25 mouse cellular contexts compared by ENCODE assay signal in the genomic region with DNA sequence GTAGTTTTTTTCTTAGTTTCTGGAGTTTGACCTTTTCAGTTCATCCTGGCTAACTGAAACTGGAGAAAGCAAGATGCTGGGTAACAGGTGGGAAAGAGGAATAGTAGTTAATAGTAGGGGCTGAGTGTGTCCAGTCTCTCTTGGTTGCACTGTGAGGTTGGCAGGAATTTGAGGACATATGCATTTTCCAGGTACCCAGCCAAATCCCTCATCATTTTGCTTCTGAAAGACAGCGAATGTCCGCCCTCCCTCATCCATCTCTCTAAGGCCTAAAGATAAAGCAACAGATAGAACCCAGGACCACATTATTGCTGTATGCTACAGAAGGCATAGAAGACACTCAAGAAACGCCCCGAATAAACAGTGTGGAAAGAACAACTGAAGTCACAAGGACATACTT. TPM values are rescaled to one million over a fixed set of nuclear protein-coding genes. Genes with fewer than 3 reads are reported as not detected.
DNase-seq lines count a peak whose midpoint lies in the region; ATAC-seq lines count a peak whose summit lies in the region.
"Had no signal": no experiment of that assay in that cellular context is flagged by ENCODE, and none has a peak within 500 bp of the region (broad histone marks: within the 10 kb centered on the region; RNA-seq: fewer than 3 reads in every experiment).

No protein-coding gene starts in this region.

- intact Hi-C loops in heart, postnatal 10 days (cut with DNase I), result no loop called here

- H3K27me3 ChIP-seq in heart, embryonic 13.5 days (replicated peaks), result no peaks in the 10 kb centered on the region
- H3K27me3 ChIP-seq in heart, embryonic 16.5 days (ENCODE audit: control insufficient read depth, insufficient read depth, low read length), result no peaks in the 10 kb centered on the region
- H3K27me3 ChIP-seq: forebrain, embryonic 12.5 days; forebrain, embryonic 15.5 days had no signal

- H3K36me3 ChIP-seq in heart, embryonic 13.5 days, result peaks cover 6% of the 10 kb centered on the region; the same call in 1 of the 2 replicates
- H3K36me3 ChIP-seq in heart, embryonic 16.5 days (ENCODE audit: control insufficient read depth, insufficient read depth), result no peaks in the 10 kb centered on the region
- H3K36me3 ChIP-seq: embryonic facial prominence, embryonic 10.5 days; embryonic facial prominence, embryonic 13.5 days; forebrain, embryonic 12.5 days; forebrain, embryonic 15.5 days had no signal

- peak; percentile 14 for DNase-seq in heart, adult 11 months
- DNase-seq in heart, adult 18-20 months, result no peak
- DNase-seq in heart, postnatal 4 days, result no peak
- DNase-seq in heart, postnatal 10 days, result no peak
- DNase-seq: adrenal gland, adult 2 months; adrenal gland, postnatal 14 days; cerebellum, adult 11 months; embryo, embryonic 11 days; gastrocnemius, postnatal 25 days; kidney, adult 18-20 months; kidney, adult 9 months had no signal

- WGBS in heart, embryonic 13.5 days, result 79% methylated on average over 4 of the region's 4 CpGs
- WGBS in heart, embryonic 16.5 days, result 79% methylated on average over 4 of the region's 4 CpGs

- H3K9me3 ChIP-seq in heart, embryonic 13.5 days, result no peaks in the 10 kb centered on the region
- H3K9me3 ChIP-seq in heart, embryonic 16.5 days (replicated peaks; ENCODE audit: control insufficient read depth, low read length), result no peaks in the 10 kb centered on the region
- H3K9me3 ChIP-seq: embryonic facial prominence, embryonic 10.5 days; embryonic facial prominence, embryonic 13.5 days; forebrain, embryonic 12.5 days; forebrain, embryonic 15.5 days; heart, embryonic 10.5 days had no signal

- H3K4me2 ChIP-seq in heart, embryonic 13.5 days, result peak overlapping the region; percentile 46; the same call in 1 of the 2 replicates
- no peak overlapping the region for H3K4me2 ChIP-seq in heart, embryonic 16.5 days (ENCODE audit: low read depth, low read length)
- H3K4me2 ChIP-seq: embryonic facial prominence, embryonic 13.5 days; forebrain, embryonic 12.5 days; forebrain, embryonic 15.5 days; hindbrain, embryonic 14.5 days had no signal

- no peak for ATAC-seq in heart, embryonic 13.5 days (ENCODE audit: extremely low read depth, insufficient number of reproducible peaks, low FRiP score, low TSS enrichment)
- no peak for ATAC-seq in heart, embryonic 16.5 days (replicated peaks; ENCODE audit: extremely low read depth, insufficient read depth, low FRiP score)
- ATAC-seq: CD4-positive, CD25-positive, alpha-beta regulatory T cell, adult 4 months; forebrain, embryonic 15.5 days; hindbrain, postnatal 0 days; inflammation-experienced regulatory T-cells, adult 6 months; intestine, embryonic 16.5 days had no signal

- peak overlapping the region; percentile 28; the same call in 1 of the 2 replicates for H3K9ac ChIP-seq in heart, embryonic 13.5 days
- no peak overlapping the region for H3K9ac ChIP-seq in heart, embryonic 16.5 days (ENCODE audit: low read length)
- H3K9ac ChIP-seq: embryonic facial prominence, embryonic 13.5 days; forebrain, embryonic 12.5 days; forebrain, embryonic 15.5 days; hindbrain, embryonic 14.5 days had no signal

- peak overlapping the region; percentile 79 for H3K27ac ChIP-seq in heart, embryonic 13.5 days (replicated peaks)
- peak overlapping the region; percentile 6; the same call in 1 of the 2 replicates for H3K27ac ChIP-seq in heart, embryonic 16.5 days (ENCODE audit: low read length)
- H3K27ac ChIP-seq: embryonic facial prominence, embryonic 10.5 days; embryonic facial prominence, embryonic 13.5 days; forebrain, embryonic 12.5 days; forebrain, embryonic 15.5 days; hindbrain, embryonic 14.5 days; hindbrain, postnatal 0 days had no signal

- H3K4me3 ChIP-seq in heart, embryonic 13.5 days, result no peak overlapping the region
- H3K4me3 ChIP-seq in heart, embryonic 16.5 days (ENCODE audit: low read length), result no peak overlapping the region
- H3K4me3 ChIP-seq: embryonic facial prominence, embryonic 10.5 days; embryonic facial prominence, embryonic 13.5 days; erythroblast, embryonic 14.5 days; forebrain, embryonic 12.5 days; forebrain, embryonic 15.5 days; heart, embryonic 10.5 days had no signal

- H3K4me1 ChIP-seq in heart, embryonic 13.5 days, result peaks cover 76% of the 10 kb centered on the region
- peaks cover 54% of the 10 kb centered on the region for H3K4me1 ChIP-seq in heart, embryonic 16.5 days (ENCODE audit: control insufficient read depth, insufficient read depth, low read length)
- H3K4me1 ChIP-seq: embryonic facial prominence, embryonic 10.5 days; embryonic facial prominence, embryonic 13.5 days; forebrain, embryonic 12.5 days; forebrain, embryonic 15.5 days had no signal

RNA-seq across cellular contexts. Expression of a gene that starts 10.8 kb away (rescaled TPM):
- 10 to 100 TPM; 65.5 to 66.9 TPM for total RNA-seq in heart, adult 18-20 months (2021)
- polyA plus RNA-seq in heart, embryonic 13.5 days (2015; fragmentation: Nextera tagmentation; extraction: Ambion mirVana), result 60.7 and 67.1 TPM in 2 replicates
- total RNA-seq in heart, postnatal 4 days (2021), result 100 to 1,000 TPM; 113 to 131 TPM
- polyA plus RNA-seq in heart, embryonic 16.5 days (2015; fragmentation: Nextera tagmentation; extraction: Ambion mirVana), result 52.5 and 60.5 TPM in 2 replicates
- 100 to 1,000 TPM; 115 to 122 TPM for total RNA-seq in heart, postnatal 10 days (2021)
- total RNA-seq: MEL had no signal
- polyA plus RNA-seq: erythroblast, embryonic 14.5 days had no signal
